Mouse (Mus musculus): ENCODE measurements around the gene Bad. TPM values are rescaled to one million over a fixed set of nuclear protein-coding genes. Genes with fewer than 3 reads are reported as not detected.

Bad gene
- polyA plus RNA-seq, 1 experiment from 2014 or later: 86.6 TPM

- peaks cover 72% of the 10 kb centered on the region for H3K27me3 ChIP-seq (ENCODE audit: insufficient read depth, low read length)
- whole genome bisulfite sequencing: 2% methylated on average over 58 of the region's 58 CpGs
- peak; percentile 55 for ATAC-seq (ENCODE audit: low FRiP score, low TSS enrichment)
Observed at GRCm38 (mm10) chr19:6933436-6934194, 8.0 kb upstream of the Bad start.

GRCm38 (mm10) chr19:6934195-6934977 is 7.3 kb upstream of the Bad start, which contains the start of gene Kcnk4:
Kcnk4 (minus strand) TSS chr19:6934515.
- H3K27ac ChIP-seq (ENCODE audit: low read length): no peak within 1 kb of the TSS
- WGBS: 15% methylated on average over 18 of the region's 23 CpGs
- H3K9ac ChIP-seq (replicated peaks; ENCODE audit: low read length): peak within 1 kb of the TSS; percentile 66
- H3K9me3 ChIP-seq (ENCODE audit: low read length): no peaks in the 10 kb centered on the region
- peaks cover 24% of the 10 kb centered on the region for H3K4me1 ChIP-seq (ENCODE audit: insufficient read depth, low read length)
- H3K36me3 ChIP-seq (ENCODE audit: insufficient read depth, low read length): no peaks in the 10 kb centered on the region
- peak within 1 kb of the TSS; percentile 50 for H3K4me3 ChIP-seq (ENCODE audit: low read length)
- peaks cover 65% of the 10 kb centered on the region for H3K27me3 ChIP-seq (ENCODE audit: insufficient read depth, low read length)
- no peak; the same call in 1 of the 2 replicates for ATAC-seq (ENCODE audit: low FRiP score, low TSS enrichment)
- peak within 1 kb of the TSS; percentile 93 for H3K4me2 ChIP-seq (replicated peaks; ENCODE audit: low read depth, low read length)

More at GRCm38 (mm10) chr19:6933436-6934194, 8.0 kb upstream of the Bad start:
- peak overlapping the region; percentile 66 for H3K9ac ChIP-seq (replicated peaks; ENCODE audit: low read length)
- H3K4me1 ChIP-seq (ENCODE audit: insufficient read depth, low read length): peaks cover 24% of the 10 kb centered on the region
- no peaks in the 10 kb centered on the region for H3K9me3 ChIP-seq (ENCODE audit: low read length)
- peak overlapping the region; percentile 93 for H3K4me2 ChIP-seq (replicated peaks; ENCODE audit: low read depth, low read length)
- no peak overlapping the region for H3K27ac ChIP-seq (ENCODE audit: low read length)
- no peaks in the 10 kb centered on the region for H3K36me3 ChIP-seq (ENCODE audit: insufficient read depth, low read length)
- peak overlapping the region; percentile 50 for H3K4me3 ChIP-seq (ENCODE audit: low read length)

- peaks cover 51% of the 10 kb centered on the region for H3K27me3 ChIP-seq (ENCODE audit: insufficient read depth, low read length)
- ATAC-seq (ENCODE audit: low FRiP score, low TSS enrichment): no peak
Observed at GRCm38 (mm10) chr19:6936299-6936698, 5.4 kb upstream of the Bad start.

GRCm38 (mm10) chr19:6937541-6938465 is 3.9 kb upstream of the Bad start:
- no peak for ATAC-seq (ENCODE audit: low FRiP score, low TSS enrichment)
- Histone ChIP-seq H3K36me3 (ENCODE audit: insufficient read depth, low read length) (no peaks in the 10 kb centered on the region), H3K4me2 (replicated peaks; ENCODE audit: low read depth, low read length) (no peak overlapping the region), H3K9me3 (ENCODE audit: low read length) (no peaks in the 10 kb centered on the region), H3K4me3 (ENCODE audit: low read length) (no peak overlapping the region), H3K4me1 (ENCODE audit: insufficient read depth, low read length) (peaks cover 35% of the 10 kb centered on the region), H3K27ac (ENCODE audit: low read length) (no peak overlapping the region), H3K9ac (replicated peaks; ENCODE audit: low read length) (no peak overlapping the region), H3K27me3 (ENCODE audit: insufficient read depth, low read length) (peaks cover 36% of the 10 kb centered on the region)
- 69% methylated on average over 16 of the region's 16 CpGs for WGBS

More at GRCm38 (mm10) chr19:6936299-6936698, 5.4 kb upstream of the Bad start:
- WGBS: 31% methylated on average over 3 of the region's 3 CpGs
- no peak overlapping the region for H3K9ac ChIP-seq (replicated peaks; ENCODE audit: low read length)
- H3K4me2 ChIP-seq (replicated peaks; ENCODE audit: low read depth, low read length): no peak overlapping the region
- H3K4me3 ChIP-seq (ENCODE audit: low read length): no peak overlapping the region
- H3K4me1 ChIP-seq (ENCODE audit: insufficient read depth, low read length): peaks cover 38% of the 10 kb centered on the region
- H3K27ac ChIP-seq (ENCODE audit: low read length): no peak overlapping the region
- H3K36me3 ChIP-seq (ENCODE audit: insufficient read depth, low read length): no peaks in the 10 kb centered on the region
- H3K9me3 ChIP-seq (ENCODE audit: low read length): no peaks in the 10 kb centered on the region

- 93% methylated on average over 20 of the region's 20 CpGs for WGBS
- no peak overlapping the region for H3K9ac ChIP-seq (replicated peaks; ENCODE audit: low read length)
- no peaks in the 10 kb centered on the region for H3K9me3 ChIP-seq (ENCODE audit: low read length)
- H3K27me3 ChIP-seq (ENCODE audit: insufficient read depth, low read length): peaks cover 20% of the 10 kb centered on the region
- peaks cover 28% of the 10 kb centered on the region for H3K4me1 ChIP-seq (ENCODE audit: insufficient read depth, low read length)
- no peak for ATAC-seq (ENCODE audit: low FRiP score, low TSS enrichment)
- H3K27ac ChIP-seq (ENCODE audit: low read length): no peak overlapping the region
- no peaks in the 10 kb centered on the region for H3K36me3 ChIP-seq (ENCODE audit: insufficient read depth, low read length)
- H3K4me2 ChIP-seq (replicated peaks; ENCODE audit: low read depth, low read length): no peak overlapping the region
- no peak overlapping the region for H3K4me3 ChIP-seq (ENCODE audit: low read length)
Observed at GRCm38 (mm10) chr19:6939106-6940002, 2.3 kb upstream of the Bad start.

- H3K27ac ChIP-seq (ENCODE audit: low read length): peak overlapping the region; percentile 50; the same call in 1 of the 2 replicates
- H3K36me3 ChIP-seq (ENCODE audit: insufficient read depth, low read length): no peaks in the 10 kb centered on the region
- H3K9ac ChIP-seq (replicated peaks; ENCODE audit: low read length): peak overlapping the region; percentile 96
- H3K4me1 ChIP-seq (ENCODE audit: insufficient read depth, low read length): peaks cover 28% of the 10 kb centered on the region
- H3K9me3 ChIP-seq (ENCODE audit: low read length): no peaks in the 10 kb centered on the region
- 18% methylated on average over 29 of the region's 29 CpGs for WGBS
- ATAC-seq (ENCODE audit: low FRiP score, low TSS enrichment): peak; percentile 13; the same call in 1 of the 2 replicates
- H3K4me2 ChIP-seq (replicated peaks; ENCODE audit: low read depth, low read length): peak overlapping the region; percentile 98
- H3K4me3 ChIP-seq (ENCODE audit: low read length): peak overlapping the region; percentile 87
- peaks cover 7% of the 10 kb centered on the region for H3K27me3 ChIP-seq (ENCODE audit: insufficient read depth, low read length)
Observed at GRCm38 (mm10) chr19:6940396-6941351, 987 bp upstream of the Bad start.

- ATAC-seq (ENCODE audit: low FRiP score, low TSS enrichment): peak; percentile 92
- Histone ChIP-seq H3K4me2 (replicated peaks; ENCODE audit: low read depth, low read length) (peak within 1 kb of the TSS; percentile 98), H3K27me3 (ENCODE audit: insufficient read depth, low read length) (no peaks in the 10 kb centered on the region), H3K4me3 (ENCODE audit: low read length) (peak within 1 kb of the TSS; percentile 87), H3K9me3 (ENCODE audit: low read length) (no peaks in the 10 kb centered on the region), H3K36me3 (ENCODE audit: insufficient read depth, low read length) (no peaks in the 10 kb centered on the region), H3K27ac (ENCODE audit: low read length) (peak within 1 kb of the TSS; percentile 97), H3K4me1 (ENCODE audit: insufficient read depth, low read length) (peaks cover 28% of the 10 kb centered on the region), H3K9ac (replicated peaks; ENCODE audit: low read length) (peak within 1 kb of the TSS; percentile 96)
- WGBS: under 1% methylated on average over 27 of the region's 27 CpGs
Observed at GRCm38 (mm10) chr19:6942249-6942691, 609 bp downstream of the Bad start, which contains the start of gene Gpr137. Gpr137 (minus strand) TSS chr19:6942480.

- Histone ChIP-seq H3K9me3 (ENCODE audit: low read length) (no peaks in the 10 kb centered on the region), H3K4me1 (ENCODE audit: insufficient read depth, low read length) (peaks cover 24% of the 10 kb centered on the region), H3K4me3 (ENCODE audit: low read length) (peak overlapping the region; percentile 87), H3K36me3 (ENCODE audit: insufficient read depth, low read length) (no peaks in the 10 kb centered on the region), H3K9ac (replicated peaks; ENCODE audit: low read length) (peak overlapping the region; percentile 96), H3K27me3 (ENCODE audit: insufficient read depth, low read length) (no peaks in the 10 kb centered on the region), H3K4me2 (replicated peaks; ENCODE audit: low read depth, low read length) (peak overlapping the region; percentile 98), H3K27ac (ENCODE audit: low read length) (peak overlapping the region; percentile 97)
- ATAC-seq (ENCODE audit: low FRiP score, low TSS enrichment): 0 out of 2 replicates have a peak, but pooled peaks have one; percentile 2
- WGBS: 27% methylated on average over 5 of the region's 5 CpGs
Observed at GRCm38 (mm10) chr19:6942764-6943163, 1.1 kb downstream of the Bad start.

All from kidney, embryonic 16.5 days (tissue).